In genomic region chr2:132384511-132385193, GRCm38 (mm10) we compare ENCODE assay signal across 7 mouse cellular contexts. TPM values are rescaled to one million over a fixed set of nuclear protein-coding genes. Genes with fewer than 3 reads are reported as not detected.
A peak's percentile ranks its signal among the peaks of the same experiment; 100 is the strongest.
DNase-seq lines count a peak whose midpoint lies in the region; ATAC-seq and TF ChIP-seq lines count a peak whose summit lies in the region.

No protein-coding gene starts in this region.

- no peak overlapping the region for H3K9ac ChIP-seq in liver, adult 2 months (ENCODE audit: low read depth, low read length)
- peak overlapping the region; percentile 68 for H3K9ac ChIP-seq in heart, embryonic 16.5 days (ENCODE audit: low read length)

- H3K79me2 ChIP-seq in liver, adult 2 months (ENCODE audit: control insufficient read depth, insufficient read depth, low read length) = no peaks in the 10 kb centered on the region

- no peak for ATAC-seq in heart, embryonic 16.5 days (replicated peaks; ENCODE audit: extremely low read depth, insufficient read depth, low FRiP score)

- peaks cover 15% of the 10 kb centered on the region for H3K27me3 ChIP-seq in liver, adult 2 months (ENCODE audit: control insufficient read depth, insufficient read depth, low read length)
- peaks cover 59% of the 10 kb centered on the region for H3K27me3 ChIP-seq in embryonic facial prominence, embryonic 10.5 days (replicated peaks; ENCODE audit: low read depth, poor library complexity, severe bottlenecking)
- peaks cover 4% of the 10 kb centered on the region for H3K27me3 ChIP-seq in heart, embryonic 16.5 days (ENCODE audit: control insufficient read depth, insufficient read depth, low read length)

- H3K4me1 ChIP-seq in liver, adult 2 months (ENCODE audit: control insufficient read depth, insufficient read depth, low read length) = no peaks in the 10 kb centered on the region
- peaks cover 16% of the 10 kb centered on the region for H3K4me1 ChIP-seq in embryonic facial prominence, embryonic 10.5 days
- peaks cover 8% of the 10 kb centered on the region for H3K4me1 ChIP-seq in heart, embryonic 16.5 days (ENCODE audit: control insufficient read depth, insufficient read depth, low read length)

- no peak for TF ChIP-seq POLR2A in liver, adult 2 months (IDR thresholded peaks at IDR 0.05; ENCODE audit: extremely low read depth, insufficient read depth, low read length)

- no peak overlapping the region for H3K27ac ChIP-seq in liver, adult 2 months (replicated peaks; ENCODE audit: insufficient read depth, low read depth, low read length)
- H3K27ac ChIP-seq in embryonic facial prominence, embryonic 10.5 days (replicated peaks) = peak overlapping the region; percentile 2; the same call in 1 of the 2 replicates
- H3K27ac ChIP-seq in heart, embryonic 16.5 days (ENCODE audit: low read length) = no peak overlapping the region

- no peak for DNase-seq in liver, adult 2 months (ENCODE audit: extremely low read depth, low read depth, low spot score)
- no peak for DNase-seq in liver
- DNase-seq in embryonic facial prominence, embryonic 10.5 days (ENCODE audit: low spot score) = peak; percentile 53
- peak; percentile 30 for DNase-seq in mesoderm, embryonic 11.5 days (ENCODE audit: low read depth, low spot score)
- DNase-seq in layer of hippocampus, adult 9-11 months = no peak
- DNase-seq in gastrocnemius, postnatal 10 days = no peak

- no peaks in the 10 kb centered on the region for H3K9me3 ChIP-seq in embryonic facial prominence, embryonic 10.5 days
- H3K9me3 ChIP-seq in heart, embryonic 16.5 days (replicated peaks; ENCODE audit: control insufficient read depth, low read length) = no peaks in the 10 kb centered on the region

- TF ChIP-seq CTCF in liver, adult 2 months (IDR thresholded peaks at IDR 0.05; ENCODE audit: low read depth, low read length) = no peak

- H3K4me3 ChIP-seq in liver, adult 2 months (ENCODE audit: insufficient read depth, low read depth, low read length) = peak overlapping the region; percentile 5; the same call in 1 of the 2 replicates
- H3K4me3 ChIP-seq in embryonic facial prominence, embryonic 10.5 days = peak overlapping the region; percentile 70
- H3K4me3 ChIP-seq in heart, embryonic 16.5 days (ENCODE audit: low read length) = peak overlapping the region; percentile 63

- 3% methylated on average over 31 of the region's 31 CpGs for WGBS in liver, adult 2 months
- WGBS in embryonic facial prominence, embryonic 10.5 days = under 1% methylated on average over 31 of the region's 31 CpGs
- WGBS in heart, embryonic 16.5 days = 1% methylated on average over 31 of the region's 31 CpGs

- no peaks in the 10 kb centered on the region for H3K36me3 ChIP-seq in liver, adult 2 months (ENCODE audit: control insufficient read depth, insufficient read depth, low read length)
- no peaks in the 10 kb centered on the region for H3K36me3 ChIP-seq in embryonic facial prominence, embryonic 10.5 days (replicated peaks)
- no peaks in the 10 kb centered on the region for H3K36me3 ChIP-seq in heart, embryonic 16.5 days (ENCODE audit: control insufficient read depth, insufficient read depth)

- peak overlapping the region; percentile 97 for H3K4me2 ChIP-seq in heart, embryonic 16.5 days (ENCODE audit: low read depth, low read length)

RNA-seq across cellular contexts. Expression of gene Prokr2, which starts 0.6 kb away (rescaled TPM):
- not detected in 2 replicates for total RNA-seq in liver, adult 2 months (2014; rRNA removed)
- not detected in 2 replicates for polyA plus RNA-seq in liver, adult 2 months (2012; rRNA removed)
- 1.3 and 1.7 TPM in 2 replicates for polyA plus RNA-seq in embryonic facial prominence, embryonic 10.5 days (2016; fragmentation: Nextera tagmentation; extraction: Ambion mirVana)
- 0.91 and 1.5 TPM in 2 replicates for polyA plus RNA-seq in heart, embryonic 16.5 days (2015; fragmentation: Nextera tagmentation; extraction: Ambion mirVana)
- total RNA-seq in gastrocnemius, postnatal 10 days (2021) = not detected

Comparison
In these comparisons a context has a peak if more than half of its experiments do, and no peak if none do; other contexts are left out.
1. DNase-seq: peak in embryonic facial prominence, embryonic 10.5 days (single experiment) and mesoderm, embryonic 11.5 days (single experiment); none in liver, adult 2 months (single experiment), liver (single experiment), layer of hippocampus, adult 9-11 months (single experiment) and gastrocnemius, postnatal 10 days (single experiment).
2. H3K4me3 ChIP-seq: peak in every context shown above with its lines; median percentile 70 in embryonic facial prominence, embryonic 10.5 days; 63 in heart, embryonic 16.5 days; 5 in liver, adult 2 months.